Mouse (Mus musculus) CH12.LX (cell line): ENCODE results near the gene Nrap. TPM values are rescaled to one million over a fixed set of nuclear protein-coding genes. Genes with fewer than 3 reads are reported as not detected.

Experiments
- DNase-seq: peaks from one replicate; pipeline ENCODE4 v3.0.0-alpha.2; 2013; ENCODE audit errors: extremely low read depth
- H3K27ac ChIP-seq: 2 replicates; pipeline ENCODE4 v1.5.1; 2012; ENCODE audit warnings: low read depth, mild to moderate bottlenecking, control low read depth, moderate library complexity; ENCODE audit not compliant: insufficient read depth
- H3K27me3 ChIP-seq: replicated peaks from 2 replicates; pipeline ENCODE3; 2012; ENCODE audit warnings: inconsistent platforms
- H3K36me3 ChIP-seq, 2 experiments: replicated peaks in 1 of 2; 2 replicates each; pipeline versions ENCODE3 to v1.6.1; 2012; ENCODE audit warnings: inconsistent platforms in 1 of 2, low read length in 1 of 2, mild to moderate bottlenecking in 1 of 2, mixed read lengths in 1 of 2, moderate library complexity in 1 of 2; ENCODE audit not compliant: control insufficient read depth in 1 of 2, insufficient read depth in 1 of 2
- H3K4me1 ChIP-seq, 2 experiments: 2 replicates each; pipeline ENCODE4 v1.6.1; 2012; ENCODE audit warnings: inconsistent platforms in 1 of 2, moderate library complexity in 1 of 2; ENCODE audit not compliant: insufficient read depth in 2 of 2, control insufficient read depth in 1 of 2
- H3K4me2 ChIP-seq: 2 replicates; pipeline ENCODE4 v1.6.1; 2012; ENCODE audit warnings: low read depth, mild to moderate bottlenecking, control low read depth; ENCODE audit not compliant: poor library complexity, insufficient read depth, severe bottlenecking
- H3K4me3 ChIP-seq, 3 experiments: fragments of 150-350 bp in 1 of 3; sonication (generic) in 1 of 3; replicated peaks in 1 of 3; 2 replicates each; pipeline versions ENCODE3 to v1.5.1; 2011 to 2012; ENCODE audit warnings: low read depth in 2 of 3, low read length in 2 of 3, mild to moderate bottlenecking in 2 of 3, moderate library complexity in 2 of 3, control low read depth in 1 of 3, improper control_type of control experiment in 1 of 3, inconsistent platforms in 1 of 3, mixed read lengths in 1 of 3; ENCODE audit not compliant: poor library complexity in 1 of 3
- H3K79me2 ChIP-seq: replicated peaks from 2 replicates; pipeline ENCODE4 v1.6.1; 2012; ENCODE audit warnings: mild to moderate bottlenecking, moderate library complexity; ENCODE audit not compliant: control insufficient read depth, poor library complexity, insufficient read depth, severe bottlenecking; ENCODE audit errors: extremely low read depth
- H3K9ac ChIP-seq: 2 replicates; pipeline ENCODE4 v1.6.1; 2012; ENCODE audit warnings: low read depth, mild to moderate bottlenecking, control low read depth, moderate library complexity; ENCODE audit not compliant: insufficient read depth
- H3K9me3 ChIP-seq: replicated peaks from 2 replicates; pipeline ENCODE3; 2012; ENCODE audit warnings: low read length, inconsistent platforms, mixed read lengths
- CHD1 ChIP-seq: IDR thresholded peaks from 2 replicates; pipeline ENCODE4 v1.6.1; 2012; ENCODE audit warnings: low read depth, low read length, improper control_type of control experiment, inconsistent platforms
- CHD2 ChIP-seq: IDR thresholded peaks from 2 replicates; pipeline ENCODE4 v1.6.1; 2011; ENCODE audit warnings: low read length, improper control_type of control experiment
- CTCF ChIP-seq, 2 experiments: IDR thresholded peaks in 1 of 2; conservative IDR thresholded peaks in 1 of 2; 2 replicates each; pipeline ENCODE4 v1.5.1; 2011 to 2012; ENCODE audit warnings: low read depth in 2 of 2, low read length in 2 of 2, improper control_type of control experiment in 1 of 2, inconsistent platforms in 1 of 2, mild to moderate bottlenecking in 1 of 2, moderate library complexity in 1 of 2
- EP300 ChIP-seq: IDR thresholded peaks from 2 replicates; pipeline ENCODE4 v1.6.1; 2011; ENCODE audit warnings: low read length, improper control_type of control experiment
- IRF4 ChIP-seq: IDR thresholded peaks from 2 replicates; pipeline ENCODE4 v1.6.1; 2014; ENCODE audit warnings: low read depth, mild to moderate bottlenecking, inconsistent platforms, low read length, improper control_type of control experiment
- NELFE ChIP-seq: IDR thresholded peaks from 2 replicates; pipeline ENCODE4 v1.6.1; 2011; ENCODE audit warnings: low read depth, low read length, improper control_type of control experiment
- RAD21 ChIP-seq: IDR thresholded peaks from 2 replicates; pipeline ENCODE4 v1.6.1; 2011; ENCODE audit warnings: low read depth, mild to moderate bottlenecking, low read length, improper control_type of control experiment, moderate library complexity
- RCOR1 ChIP-seq: conservative IDR thresholded peaks from 2 replicates; pipeline ENCODE4 v1.6.1; 2012; ENCODE audit warnings: low read depth, mild to moderate bottlenecking, inconsistent platforms, low read length, improper control_type of control experiment
- TCF12 ChIP-seq: IDR thresholded peaks from 2 replicates; pipeline ENCODE4 v1.6.1; 2014; ENCODE audit warnings: low read depth, mild to moderate bottlenecking, inconsistent platforms, low read length, improper control_type of control experiment
- USF1 ChIP-seq: IDR thresholded peaks from 2 replicates; pipeline ENCODE4 v1.6.1; 2014; ENCODE audit warnings: low read depth, mild to moderate bottlenecking, inconsistent platforms, low read length, improper control_type of control experiment
- ZNF384 ChIP-seq: IDR thresholded peaks from 2 replicates; pipeline ENCODE4 v1.6.1; 2012; ENCODE audit warnings: low read depth, low read length, improper control_type of control experiment, inconsistent platforms
- dilution Hi-C: fragments of 300-500 bp; cut with MboI; formaldehyde crosslinking; loops from 2 replicates; pipeline ENCODE4 v1.14.3; 2020; ENCODE audit warnings: low sequenced_read_pairs; ENCODE audit not compliant: extremely low pct_unique_long_range_greater_than_20kb, extremely low pct_ligation_motif_present
- in situ Hi-C: fragments of 300-500 bp; cut with MboI; formaldehyde crosslinking; loops from 3 replicates; pipeline ENCODE4 v1.14.3; 2019; ENCODE audit warnings: low sequenced_read_pairs, low pct_ligation_motif_present, low pct_unique_long_range_greater_than_20kb, mixed read lengths
- polyA plus RNA-seq: library from polyadenylated mRNA; unstranded; fragments of >175 nt; gene quantifications from 2 replicates; pipeline ENCODE4 v1.2.1, GENCODE M21; 2012; ENCODE audit warnings: low read depth; ENCODE audit not compliant: insufficient read length
- total RNA-seq, 2 experiments: library from RNA; depleted of rRNA; stranded (reverse); fragments of 300-350 nt in 1 of 2; fragments of >200 nt in 1 of 2; gene quantifications; 2 replicates each; pipeline ENCODE4 v1.2.3; 2012 to 2014

Gene Nrap
- total and polyA plus RNA-seq, 3 experiments, result 0.04 to 1.5 (median 0.17) TPM

DNA sequence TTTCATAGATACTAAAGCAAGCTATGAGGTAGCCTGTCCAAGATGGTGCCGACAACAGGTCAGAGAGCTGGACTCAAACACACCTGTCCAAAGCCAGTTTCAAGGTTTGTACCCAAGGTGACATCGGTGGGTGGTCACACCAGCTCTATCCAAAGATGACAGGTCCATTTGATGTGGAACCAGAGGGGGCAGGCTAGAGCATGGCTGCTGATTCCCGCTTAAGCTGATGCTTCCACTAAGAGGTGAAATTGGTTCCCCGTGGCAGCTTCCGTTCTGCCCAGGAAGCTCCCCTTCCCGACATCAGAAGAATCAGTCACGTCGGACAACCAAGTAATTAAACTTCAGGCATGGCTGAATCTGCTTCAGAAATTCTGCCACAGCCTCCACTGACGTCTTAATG lies 97.5 kb downstream of the Nrap start:
- H3K27ac ChIP-seq, result no peak overlapping the region
- TF ChIP-seq CTCF (conservative IDR thresholded peaks at IDR 0.05 in 1 of 2, IDR thresholded peaks at IDR 0.05 in 1 of 2; ENCODE audit: low read depth in 2 of 2, low read length in 2 of 2), result peak in 1 of 2 experiments; percentile 34; a peak in 2 of 4 replicates
- TF ChIP-seq RAD21, result no peak
- TF ChIP-seq, all 38 proteins: peak for 1
- Histone ChIP-seq H3K36me3 (no peaks in the 10 kb centered on the region), H3K4me2 (no peak overlapping the region), H3K9me3 (no peaks in the 10 kb centered on the region), H3K79me2 (no peaks in the 10 kb centered on the region), H3K4me1 (peaks cover 5 to 7% of the 10 kb centered on the region in 2 experiments; a peak in 2 of 4 replicates), H3K9ac (no peak overlapping the region), H3K4me3 (no peak overlapping the region), H3K27me3 (peaks cover 86% of the 10 kb centered on the region)
- DNase-seq, result no peak
- dilution Hi-C loops, result no loop called here
- in situ Hi-C loops, result no loop called here

- no peak overlapping the region for H3K27ac ChIP-seq
- H3K4me2 ChIP-seq, result no peak overlapping the region
- TF ChIP-seq CHD1 (no peak), CTCF (conservative IDR thresholded peaks at IDR 0.05 in 1 of 2, IDR thresholded peaks at IDR 0.05 in 1 of 2; ENCODE audit: low read depth in 2 of 2, low read length in 2 of 2) (no peak), USF1 (no peak), RAD21 (no peak)
- H3K9ac ChIP-seq, result no peak overlapping the region
- H3K9me3 ChIP-seq, result no peaks in the 10 kb centered on the region
- DNase-seq, result no peak
- in situ Hi-C loops (no loop called here), dilution Hi-C loops (no loop called here)
- no peaks in the 10 kb centered on the region for H3K79me2 ChIP-seq
- no peak overlapping the region for H3K4me3 ChIP-seq
- peaks cover 86% of the 10 kb centered on the region for H3K27me3 ChIP-seq
- no peaks in the 10 kb centered on the region for H3K36me3 ChIP-seq
- H3K4me1 ChIP-seq, result peaks cover 3 to 6% of the 10 kb centered on the region in 2 experiments; a peak in 2 of 4 replicates
Observed at GRCm38 (mm10) chr19:56291898-56292297, 97.9 kb downstream of the Nrap start.

DNA sequence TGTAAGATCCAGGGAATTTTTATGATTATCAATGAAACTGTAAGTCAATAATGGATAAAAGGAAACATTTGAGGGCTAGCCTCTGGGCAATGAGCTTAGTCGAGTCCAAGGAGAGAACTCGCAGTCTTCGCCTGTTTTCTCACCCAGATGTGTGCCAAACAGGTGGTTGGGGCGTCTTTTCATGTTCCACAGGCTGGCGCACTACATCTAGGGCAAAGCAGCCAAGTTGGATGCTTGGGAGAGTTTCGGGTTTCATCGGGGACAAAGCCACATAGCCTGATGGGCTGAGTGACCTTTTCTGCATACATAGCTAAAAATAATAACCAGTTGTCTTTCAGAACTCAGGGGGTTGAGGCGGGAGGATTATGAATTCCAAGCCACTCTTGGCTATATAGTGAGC lies 100.2 kb downstream of the Nrap start:
- peaks cover 0 to 3% of the 10 kb centered on the region in 2 experiments; a peak in 1 of 4 replicates for H3K4me1 ChIP-seq

More for the DNA sequence above, 100.2 kb downstream of the Nrap start:
- H3K27me3 ChIP-seq, result peaks cover 91% of the 10 kb centered on the region
- no peak overlapping the region for H3K9ac ChIP-seq
- in situ Hi-C loops, result no loop called here
- TF ChIP-seq RCOR1 (no peak), TCF12 (no peak), ZNF384 (no peak), CHD2 (no peak), NELFE (no peak), IRF4 (no peak), EP300 (no peak)
- no peak overlapping the region for H3K4me2 ChIP-seq
- no peaks in the 10 kb centered on the region for H3K36me3 ChIP-seq
- dilution Hi-C loops, result no loop called here
- no peaks in the 10 kb centered on the region for H3K9me3 ChIP-seq
- no peak for DNase-seq
- no peak overlapping the region for H3K27ac ChIP-seq
- H3K79me2 ChIP-seq, result no peaks in the 10 kb centered on the region
- no peak overlapping the region for H3K4me3 ChIP-seq
